Mouse (Mus musculus) adrenal gland, postnatal 36 days (tissue): ENCODE data around the gene Ldlrad3. TPM values are rescaled to one million over a fixed set of nuclear protein-coding genes. Genes with fewer than 3 reads are reported as not detected.

Experiments
- DNase-seq, 2 experiments: peaks; one replicate each; pipeline ENCODE4 v3.0.0; 2021; ENCODE audit warnings: mixed read lengths in 1 of 2
- total RNA-seq, 2 experiments: library from RNA; stranded (reverse); gene quantifications; 2 replicates each; pipeline ENCODE4 v1.2.3; 2021

Ldlrad3 gene
- total RNA-seq, 2 experiments from 2014 or later = 8.2 to 9.3 TPM

DNA sequence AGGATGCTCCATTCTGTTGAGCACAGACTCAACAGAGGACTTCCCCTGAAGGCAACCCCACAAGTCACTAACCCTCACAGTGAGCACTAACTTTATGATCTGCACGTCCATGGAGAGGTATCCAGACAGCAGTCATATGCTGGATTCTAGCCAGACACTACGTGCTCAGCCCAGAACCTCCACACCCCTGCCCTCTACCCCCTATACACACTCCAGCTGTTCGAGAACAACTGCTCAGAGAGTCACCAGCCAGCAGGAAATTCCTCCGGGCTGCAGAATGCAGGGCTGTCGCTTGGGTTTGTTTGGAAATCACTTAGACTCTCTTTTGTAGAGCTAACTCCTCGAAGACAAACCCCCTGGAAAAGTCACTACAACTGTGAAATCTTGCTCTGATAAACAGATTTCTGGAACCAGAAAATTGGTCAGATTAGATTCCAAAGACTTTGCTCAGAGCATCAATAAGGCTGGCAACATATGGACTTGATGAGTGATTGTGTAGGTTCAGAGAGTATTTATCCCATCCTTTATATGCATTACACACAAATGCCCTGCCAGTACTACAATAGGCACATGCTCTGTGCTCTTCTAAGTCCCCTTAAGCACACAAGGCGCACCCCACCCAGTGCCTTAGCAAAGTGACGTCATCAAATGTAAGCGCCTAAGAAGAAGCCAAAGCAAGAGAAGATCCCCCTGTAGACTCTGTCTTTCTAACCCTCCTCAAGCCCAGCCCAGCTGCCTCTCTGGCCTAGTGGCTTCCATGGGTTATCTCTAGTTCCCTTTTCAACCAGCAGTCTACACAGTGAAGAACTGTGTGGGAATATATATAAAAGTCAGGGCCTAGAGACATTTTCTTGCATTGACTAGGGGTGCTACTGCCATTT lies 69.4 kb downstream of the Ldlrad3 start:
- DNase-seq = no peak

DNA sequence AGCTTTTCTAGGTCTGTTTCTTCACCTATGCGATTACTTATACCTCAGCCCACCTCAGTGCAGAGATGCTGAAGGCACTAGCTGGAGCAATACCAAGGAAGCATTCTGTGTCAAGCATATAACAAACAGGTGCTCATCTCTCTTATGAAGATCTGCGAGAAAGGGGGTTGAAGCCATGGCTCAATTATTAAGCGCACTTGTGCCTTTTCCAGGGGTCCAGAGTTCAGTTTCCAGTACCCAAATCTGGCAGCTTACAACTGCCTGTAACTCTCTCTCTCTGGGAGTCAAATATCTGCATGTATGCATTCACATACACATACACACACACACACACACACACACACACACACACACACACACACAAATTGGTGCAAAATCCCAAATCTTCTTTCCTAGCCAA lies 72.4 kb downstream of the Ldlrad3 start:
- no peak for DNase-seq

DNA sequence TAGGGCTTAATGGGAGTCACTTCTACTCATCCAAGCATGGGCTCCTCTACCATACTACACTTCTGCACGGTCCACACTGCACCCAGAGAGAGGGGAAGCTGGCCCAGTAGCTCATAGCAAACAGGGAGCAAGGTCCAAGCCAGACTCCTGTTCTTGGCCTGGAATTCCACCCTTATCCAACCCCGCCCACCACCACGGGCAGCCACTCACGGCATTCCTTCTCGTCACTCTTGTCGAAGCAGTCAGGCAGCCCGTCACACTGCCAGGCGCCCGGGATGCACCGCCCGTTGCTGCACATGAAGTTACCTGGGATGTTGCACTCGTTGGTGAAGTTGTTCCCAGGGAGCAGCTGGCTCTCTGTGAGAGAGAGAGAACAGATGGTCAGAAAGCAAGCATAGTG lies 72.9 kb downstream of the Ldlrad3 start:
- DNase-seq = no peak

DNA sequence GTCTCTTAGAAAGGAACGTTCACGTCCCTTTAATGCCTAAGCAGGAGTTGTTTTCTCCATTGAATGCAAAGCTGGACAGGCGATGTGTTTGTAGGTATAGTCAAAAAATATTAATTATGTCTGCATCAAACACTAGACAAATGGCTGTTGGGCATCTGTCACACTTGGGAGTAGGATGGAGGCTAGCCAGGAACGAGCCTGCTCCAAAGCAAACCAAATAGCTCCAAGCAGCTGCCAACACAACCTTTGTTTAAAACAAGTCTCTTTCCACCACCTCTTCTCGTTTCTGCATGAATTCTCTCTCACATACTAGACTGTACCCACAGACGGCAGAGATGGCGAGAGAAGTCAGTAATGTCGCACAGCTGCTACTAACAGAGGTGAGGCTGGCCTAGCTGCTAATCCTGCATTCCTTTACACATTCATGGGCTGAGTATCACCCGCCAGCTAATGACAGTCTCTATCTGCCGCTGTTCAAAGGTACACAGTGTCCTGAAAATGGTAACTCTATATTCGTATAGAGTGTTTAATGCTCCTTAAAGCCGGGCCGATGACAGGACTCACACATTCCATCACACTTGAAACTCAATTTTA lies 74.2 kb downstream of the Ldlrad3 start:
- DNase-seq = no peak

DNA sequence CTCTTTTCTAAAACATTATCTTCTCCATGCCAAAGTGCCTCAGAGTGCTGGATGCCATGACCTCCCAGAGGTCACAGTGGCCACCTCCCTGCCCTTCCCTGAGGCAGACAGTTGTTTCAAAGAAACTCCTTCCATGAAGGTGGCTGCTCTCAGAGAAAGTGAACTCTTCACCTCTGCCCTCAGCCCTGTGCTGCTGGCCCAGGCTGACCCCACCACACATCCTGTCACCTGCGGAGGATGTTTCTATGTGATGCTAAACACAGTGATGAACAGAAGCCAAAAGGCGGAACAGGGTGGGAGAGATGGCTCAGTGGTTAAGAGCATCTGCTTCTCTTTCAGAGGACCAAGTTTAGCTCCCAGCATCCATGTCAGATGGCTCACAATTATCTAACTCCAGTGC lies 75.9 kb downstream of the Ldlrad3 start:
- no peak for DNase-seq

DNA sequence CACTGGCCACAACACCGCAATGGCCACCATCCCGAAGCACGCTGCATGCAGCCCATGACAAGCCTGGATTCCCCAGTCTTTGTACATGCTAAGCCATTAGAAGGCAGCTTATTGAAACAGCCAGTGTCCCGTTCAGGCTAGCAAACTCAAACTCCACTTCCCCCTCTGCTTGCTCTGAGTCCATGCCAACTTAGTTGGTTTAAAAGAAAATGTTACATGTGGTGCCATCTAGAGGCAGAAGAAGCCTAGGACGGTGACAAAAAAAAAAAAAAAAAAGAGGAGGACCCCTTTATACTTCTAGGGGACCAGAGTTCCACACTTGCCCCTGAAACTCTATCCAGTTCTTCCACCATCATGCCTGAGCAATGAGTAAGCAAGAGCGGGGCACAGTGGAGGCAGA lies 78.9 kb downstream of the Ldlrad3 start:
- no peak for DNase-seq

DNA sequence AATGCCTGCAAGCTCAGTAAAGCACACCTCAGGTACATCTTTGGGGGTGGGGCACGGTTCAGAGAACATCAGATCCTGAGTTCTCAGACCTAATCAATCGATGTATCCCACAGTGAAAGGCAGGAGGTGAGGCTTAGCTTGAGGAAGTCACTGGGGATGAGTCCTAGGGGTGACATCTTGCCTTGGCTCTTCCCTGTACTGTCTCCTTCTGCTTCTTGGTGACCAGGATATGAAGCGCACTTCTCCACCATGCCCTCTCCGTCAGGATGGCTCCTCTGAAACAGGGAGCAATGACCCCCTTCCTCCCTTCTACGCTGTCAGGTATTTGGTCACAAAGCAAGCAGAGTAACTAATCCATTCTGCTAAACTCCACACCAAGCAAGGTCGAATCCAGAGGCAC lies 79.5 kb downstream of the Ldlrad3 start:
- DNase-seq = no peak

DNA sequence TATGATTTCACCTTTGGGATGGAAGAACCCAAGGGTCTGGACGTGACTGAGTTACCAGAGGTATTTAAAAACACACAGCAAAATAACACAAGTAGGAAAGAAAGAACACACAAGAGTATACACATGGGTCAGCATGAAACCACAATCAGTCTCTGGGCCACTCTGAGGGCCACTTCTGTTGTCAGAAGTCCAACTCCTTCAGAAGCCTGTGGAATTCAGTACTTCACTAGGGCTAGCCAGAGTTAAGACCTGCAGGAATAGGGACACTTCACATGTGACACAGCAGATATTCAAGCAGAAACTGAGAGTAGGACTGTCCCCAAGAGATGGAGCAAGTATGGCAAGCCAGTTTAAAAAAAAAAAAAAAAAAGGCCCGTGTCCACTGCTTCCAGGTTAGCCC lies 80.7 kb downstream of the Ldlrad3 start:
- DNase-seq = no peak

DNA sequence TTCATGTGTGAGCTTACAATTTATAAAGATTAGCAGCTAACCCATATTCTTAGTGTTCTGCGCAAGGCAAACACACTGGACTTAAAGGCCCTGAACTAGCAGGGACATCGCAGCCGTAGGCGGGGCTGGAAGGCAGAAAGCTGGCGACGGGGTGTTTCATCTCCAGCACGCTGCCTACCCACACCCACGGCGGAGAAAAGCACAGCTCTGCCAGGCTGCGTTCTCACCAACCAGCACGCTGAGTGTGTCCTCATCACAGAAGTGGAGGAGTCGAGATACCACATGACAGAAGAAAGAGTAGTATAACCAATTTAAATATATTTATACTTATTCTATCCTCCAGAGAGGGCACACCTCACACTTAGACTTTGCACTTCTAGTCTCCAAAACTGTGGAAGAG lies 82.2 kb downstream of the Ldlrad3 start:
- DNase-seq = no peak

DNA sequence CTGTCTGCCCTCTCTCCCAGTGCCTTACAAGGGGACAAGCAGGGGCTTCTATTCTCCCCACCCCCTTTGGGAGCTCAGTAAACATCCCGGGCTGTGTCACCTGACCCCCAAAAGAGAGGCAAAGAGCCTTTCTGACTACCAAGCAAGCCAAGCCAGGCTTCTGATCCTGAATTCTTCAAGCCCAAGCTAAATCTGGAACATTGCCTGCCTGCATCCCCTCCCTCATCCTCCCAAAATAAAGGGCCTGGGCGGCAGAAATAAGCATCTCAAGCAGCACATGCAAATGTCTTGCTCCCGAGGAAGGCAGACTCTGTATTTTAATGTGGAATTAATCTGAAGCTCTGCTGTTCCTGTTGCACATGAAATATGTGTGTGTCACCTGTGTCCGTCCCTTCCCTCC lies 85.7 kb downstream of the Ldlrad3 start:
- no peak for DNase-seq

DNA sequence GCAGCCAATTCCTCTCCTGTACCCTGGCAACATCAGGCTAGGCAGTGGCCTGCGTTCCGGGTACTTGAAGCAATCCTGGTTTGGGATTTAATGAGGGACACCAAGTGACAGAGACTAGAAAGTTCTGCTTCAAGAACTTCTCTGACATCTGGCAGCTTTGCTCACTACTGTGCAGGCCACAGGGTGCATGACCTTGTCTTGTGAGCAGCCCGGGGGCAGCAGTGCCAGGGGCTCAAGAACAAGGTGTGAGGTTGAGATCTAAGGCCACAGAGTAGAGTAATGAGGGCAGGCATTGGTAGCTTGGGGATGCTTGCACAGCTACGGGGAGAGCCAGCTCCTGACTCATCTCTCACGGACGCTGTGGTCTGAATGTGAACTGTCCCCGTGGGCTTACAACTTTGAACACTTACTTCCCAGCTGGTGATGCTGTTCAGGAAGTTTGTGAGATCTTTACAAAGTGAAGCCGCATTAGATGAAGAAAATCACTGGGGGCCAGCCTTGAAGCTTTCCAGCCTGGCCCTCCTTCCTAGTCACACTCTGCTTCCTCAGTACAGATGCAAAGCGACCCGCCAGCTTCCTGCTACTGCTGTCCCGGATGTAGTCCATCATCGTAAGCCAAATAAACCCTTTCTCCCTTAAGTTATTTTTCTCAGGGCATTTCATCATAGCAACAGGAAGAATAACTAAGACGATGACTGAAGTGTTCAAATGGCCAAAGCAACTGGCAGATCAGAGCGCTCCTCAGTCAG lies 86.3 kb downstream of the Ldlrad3 start:
- no peak for DNase-seq

DNA sequence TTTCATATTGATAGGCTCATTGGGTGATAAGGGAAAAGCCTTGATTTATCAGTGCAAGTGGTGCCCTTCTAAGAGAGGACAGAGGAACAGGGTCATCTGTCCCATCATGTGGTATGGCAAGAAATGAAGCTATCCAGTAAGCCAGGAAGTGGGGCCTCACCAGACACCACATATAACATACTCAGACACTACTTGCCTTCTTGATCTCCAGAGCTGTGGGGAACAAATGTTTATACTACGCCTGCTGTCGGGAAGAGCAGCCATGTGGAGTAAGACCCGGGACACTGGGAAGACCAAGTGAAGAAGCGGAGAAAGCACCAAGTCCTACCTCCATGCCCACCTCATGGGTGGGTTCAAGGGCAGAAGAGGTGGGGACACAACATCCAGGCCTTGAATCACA lies 86.9 kb downstream of the Ldlrad3 start:
- no peak for DNase-seq

DNA sequence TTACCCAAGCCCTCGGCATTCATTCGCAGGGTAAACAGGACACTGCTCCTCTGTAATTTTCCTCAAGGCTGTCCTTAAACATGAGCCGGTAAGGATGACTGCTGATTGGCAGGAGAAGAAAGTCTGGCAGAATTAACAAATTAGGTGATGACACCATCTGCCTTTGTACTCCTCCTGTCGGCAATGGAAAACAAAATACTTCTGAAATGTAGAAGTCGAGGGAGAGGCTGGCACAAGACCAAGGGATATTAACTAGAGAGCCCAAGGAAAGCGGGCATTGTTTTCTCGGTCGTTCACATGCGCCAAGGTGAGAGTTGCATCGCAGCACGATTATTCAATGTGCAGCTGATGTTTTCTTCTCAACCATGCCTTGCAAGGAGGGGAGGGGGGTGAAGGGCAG lies 91.4 kb downstream of the Ldlrad3 start:
- DNase-seq = no peak

DNA sequence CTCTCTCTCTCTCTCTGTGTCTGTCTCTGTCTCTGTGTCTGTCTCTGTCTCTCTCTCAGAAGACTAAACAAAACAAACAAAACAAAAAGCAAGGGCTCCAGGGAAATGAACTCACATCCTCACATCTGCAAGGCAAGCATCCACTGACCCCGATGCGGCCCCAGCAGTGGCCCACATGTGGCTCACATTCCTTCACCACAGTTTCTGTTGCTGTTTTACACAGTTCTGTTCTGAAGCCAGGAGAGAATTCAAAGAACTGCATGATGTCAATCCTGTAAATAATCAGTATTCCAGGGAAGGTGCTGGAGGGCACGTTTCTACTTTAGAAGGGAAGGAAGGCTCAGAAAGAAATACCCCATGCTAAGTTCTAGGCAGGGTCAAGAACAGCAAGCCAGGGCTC lies 91.9 kb downstream of the Ldlrad3 start:
- DNase-seq = no peak

DNA sequence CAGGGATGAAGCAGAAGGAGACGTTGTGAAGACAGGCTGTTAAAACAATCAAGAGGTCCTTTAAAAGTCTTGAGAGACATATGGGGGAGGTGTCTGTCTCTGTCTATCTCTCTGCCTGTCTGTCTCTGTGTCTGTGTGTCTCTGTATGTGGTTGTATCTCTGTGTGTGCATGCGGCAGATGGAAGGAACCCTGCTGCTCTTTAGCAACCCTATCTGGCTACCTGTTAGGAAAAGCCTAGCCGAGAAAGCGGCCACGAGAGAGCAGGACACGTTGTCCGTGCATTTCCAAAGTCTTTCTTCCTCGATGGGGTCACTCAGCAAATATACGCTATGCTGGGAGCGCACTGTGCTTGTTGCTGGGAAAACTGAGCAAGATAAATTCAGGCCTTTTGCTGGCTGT lies 93.6 kb downstream of the Ldlrad3 start:
- no peak for DNase-seq

DNA sequence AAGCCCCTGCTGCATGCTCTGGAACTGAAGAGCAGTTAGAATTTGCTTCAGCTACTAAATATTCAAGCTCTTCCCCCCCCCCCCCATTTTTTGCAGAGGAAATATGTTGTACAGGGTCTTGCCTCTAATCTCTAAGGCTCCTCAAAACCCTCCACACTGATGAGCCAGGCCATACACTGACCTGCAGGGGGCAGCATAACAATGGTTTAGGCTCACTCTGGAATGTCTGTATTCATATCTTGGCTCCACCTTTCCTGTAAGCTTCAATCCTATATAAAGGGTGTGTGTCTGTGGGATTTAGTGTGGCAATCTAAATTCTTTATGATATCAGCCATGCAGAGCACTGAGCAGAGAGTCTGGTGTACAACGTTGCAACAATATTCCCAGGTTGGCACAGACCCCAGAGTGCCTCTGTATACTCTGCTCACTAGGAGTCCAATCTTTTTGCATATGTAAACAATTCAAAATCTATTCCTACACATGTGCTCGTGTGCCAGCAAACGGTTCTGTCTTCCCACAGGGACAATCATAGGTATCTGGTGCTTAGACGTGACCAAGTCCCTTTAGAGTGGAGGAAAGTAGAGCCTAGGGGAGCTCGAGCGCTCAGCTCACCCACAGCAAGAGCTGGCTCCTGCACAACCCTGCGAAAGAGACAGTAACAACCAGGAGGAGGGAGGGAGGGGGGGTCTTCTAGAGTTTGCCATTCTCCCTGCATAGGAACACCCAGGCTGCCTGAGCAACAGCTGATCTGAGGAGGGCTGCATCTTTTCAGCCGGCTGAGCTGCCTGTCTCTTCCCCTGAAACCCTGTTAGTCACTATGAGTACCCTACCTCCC lies 94.5 kb downstream of the Ldlrad3 start:
- DNase-seq = peak; percentile 65 to 83

DNA sequence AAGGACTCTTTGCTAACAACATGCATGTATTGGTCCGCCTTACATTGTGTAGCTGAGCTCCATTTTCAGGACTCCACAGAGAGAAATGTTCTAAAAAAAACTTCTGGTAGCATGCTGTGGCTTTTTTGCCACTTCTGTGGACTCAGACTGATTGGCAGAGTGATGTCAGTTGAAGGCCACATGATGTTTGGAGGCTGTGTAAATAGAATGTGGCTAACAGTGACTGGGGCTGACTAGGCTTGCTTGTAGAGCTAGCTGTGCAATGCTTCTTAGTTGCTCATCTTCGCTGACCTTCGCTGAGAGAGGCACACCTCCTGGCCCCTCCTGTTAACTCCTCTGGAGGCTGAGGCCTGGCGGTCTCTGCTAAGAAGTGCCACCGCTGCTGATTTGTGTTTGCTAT lies 98.4 kb downstream of the Ldlrad3 start:
- DNase-seq = no peak

DNA sequence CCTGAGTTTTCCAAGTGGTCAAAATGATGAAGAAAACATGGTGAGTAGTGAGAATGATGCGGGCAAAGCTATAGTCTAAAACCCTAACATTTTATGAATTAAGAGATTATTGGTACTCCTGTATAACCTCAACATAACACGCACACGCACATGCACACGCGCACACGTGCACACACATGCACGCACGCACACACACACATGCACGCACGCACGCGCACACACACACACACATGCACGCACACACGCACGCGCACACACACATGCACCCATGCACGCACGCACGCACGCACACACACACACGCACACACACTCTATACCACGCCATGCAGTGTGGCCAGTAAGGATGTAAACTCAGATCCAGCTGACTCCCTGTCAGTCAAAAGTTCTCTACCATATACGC lies 99.6 kb downstream of the Ldlrad3 start:
- DNase-seq = no peak

DNA sequence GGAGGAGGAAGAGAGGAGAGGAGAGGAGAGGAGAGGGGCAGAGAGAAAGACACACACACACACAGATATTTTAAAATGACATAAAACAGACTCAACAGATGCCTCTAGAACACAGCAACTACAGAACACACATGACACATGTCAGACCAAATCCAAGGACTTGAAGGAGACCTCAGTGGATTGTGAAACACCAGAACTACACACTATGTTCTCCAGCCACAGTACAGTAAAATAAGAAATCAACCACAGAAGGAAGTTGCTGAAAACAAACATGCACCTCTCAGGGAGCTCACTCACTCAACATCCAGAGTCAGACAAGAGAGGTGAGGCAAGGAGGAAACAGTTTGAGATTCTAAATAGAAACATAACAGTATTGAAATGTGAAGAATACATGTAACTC lies 103.4 kb downstream of the Ldlrad3 start:
- DNase-seq = no peak

DNA sequence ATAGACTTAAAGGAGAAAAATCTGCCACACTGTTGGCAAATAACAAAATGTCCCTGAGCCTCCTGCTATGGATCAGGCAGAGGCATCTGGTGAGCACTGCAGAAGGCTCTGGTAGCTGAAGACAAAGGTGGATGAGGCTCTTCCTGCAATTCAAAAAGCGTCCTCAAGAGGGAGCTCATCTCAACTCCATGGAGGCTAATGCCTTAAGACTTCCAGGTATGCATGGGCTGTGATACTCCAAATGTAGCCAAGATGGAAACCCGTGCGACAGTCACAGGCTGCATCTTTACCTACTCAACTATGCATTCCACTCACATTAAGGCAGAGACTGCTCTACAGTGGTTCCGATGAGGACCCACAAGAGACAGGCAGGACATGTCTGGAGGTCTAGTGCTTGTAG lies 108.6 kb downstream of the Ldlrad3 start:
- peak; percentile 56 to 71 for DNase-seq

DNA sequence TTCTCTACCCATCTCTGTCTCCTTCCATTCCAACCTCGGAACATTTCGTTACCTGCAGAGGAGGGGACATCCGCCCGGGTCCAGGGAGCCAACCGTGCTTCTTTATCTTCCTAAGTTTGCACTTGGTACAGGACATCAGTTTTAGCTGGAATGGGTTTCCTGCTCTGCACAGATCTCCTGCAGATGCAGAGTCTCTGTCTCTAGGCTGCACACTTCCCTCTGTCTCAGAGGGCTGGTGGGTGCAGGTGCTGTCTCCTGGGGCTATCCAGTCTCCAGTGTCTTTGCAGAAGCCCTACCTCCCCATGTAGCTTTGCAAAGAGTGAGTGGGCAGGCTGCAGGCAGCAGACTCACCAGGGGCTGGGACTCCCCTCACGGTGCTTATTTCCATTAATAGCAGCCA lies 109.9 kb downstream of the Ldlrad3 start:
- no peak for DNase-seq

DNA sequence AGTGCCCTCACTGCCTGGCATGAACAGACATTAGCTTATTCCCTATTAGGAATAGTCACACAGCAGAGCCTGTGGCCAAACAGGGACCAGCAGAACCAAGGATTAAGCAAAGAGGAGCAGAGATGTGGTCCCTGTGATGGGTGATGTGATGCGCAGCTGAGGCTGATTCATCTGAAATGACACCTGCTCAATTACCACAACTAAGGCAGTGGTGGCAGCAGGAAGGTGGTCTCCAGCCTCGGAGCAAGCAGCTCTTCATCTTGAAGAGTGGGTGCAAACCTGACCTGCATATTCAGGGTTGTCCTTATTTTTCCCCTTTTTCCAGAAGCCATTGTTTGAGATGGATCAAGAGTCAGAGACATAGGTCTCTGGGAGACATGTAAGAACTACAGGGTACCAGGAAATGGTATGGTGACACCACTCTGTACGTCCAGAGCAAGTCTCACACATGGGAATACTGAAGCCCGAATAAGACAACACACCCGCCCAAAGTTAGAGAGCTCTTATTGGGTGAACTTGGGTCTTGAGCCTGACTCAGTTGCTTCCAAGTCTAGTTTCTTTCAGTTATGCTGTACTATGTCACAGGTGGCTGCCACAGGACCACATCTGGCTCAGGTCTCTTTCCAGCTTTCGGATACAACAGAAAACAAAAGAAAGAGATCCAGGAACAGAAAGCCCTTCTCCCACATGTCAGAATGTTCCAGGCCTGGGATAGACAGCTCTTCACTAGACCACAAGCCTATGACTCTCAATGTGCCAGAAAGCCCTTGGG lies 112.7 kb downstream of the Ldlrad3 start:
- DNase-seq = no peak
